Mouse (Mus musculus): ENCODE data around the gene Pex14. TPM values are rescaled to one million over a fixed set of nuclear protein-coding genes. Genes with fewer than 3 reads are reported as not detected.

Pex14 gene
- polyA plus RNA-seq, 1 experiment: 48.8 TPM

GRCm38 (mm10) chr4:148946071-148946470 lies 153.6 kb downstream of the Pex14 start:
- H3K27ac ChIP-seq (replicated peaks; ENCODE audit: low read depth, low read length): no peak overlapping the region
- no peak overlapping the region for H3K4me3 ChIP-seq (ENCODE audit: insufficient read depth, low read depth, low read length)
- H3K4me1 ChIP-seq (ENCODE audit: control insufficient read depth, insufficient read depth, insufficient read length, low read length): no peaks in the 10 kb centered on the region

- H3K4me1 ChIP-seq (ENCODE audit: control insufficient read depth, insufficient read depth, insufficient read length, low read length): peaks cover 1% of the 10 kb centered on the region; the same call in 1 of the 2 replicates
- H3K27ac ChIP-seq (replicated peaks; ENCODE audit: low read depth, low read length): no peak overlapping the region
- H3K4me3 ChIP-seq (ENCODE audit: insufficient read depth, low read depth, low read length): no peak overlapping the region
Observed at GRCm38 (mm10) chr4:148945476-148945881, 154.2 kb downstream of the Pex14 start.

- H3K4me3 ChIP-seq (ENCODE audit: insufficient read depth, low read depth, low read length): no peak overlapping the region
- peaks cover 2% of the 10 kb centered on the region; the same call in 1 of the 2 replicates for H3K4me1 ChIP-seq (ENCODE audit: control insufficient read depth, insufficient read depth, insufficient read length, low read length)
- no peak overlapping the region for H3K27ac ChIP-seq (replicated peaks; ENCODE audit: low read depth, low read length)
Observed at GRCm38 (mm10) chr4:148943099-148943498, 156.6 kb downstream of the Pex14 start.

- Histone ChIP-seq H3K27ac (replicated peaks; ENCODE audit: low read depth, low read length) (no peak overlapping the region), H3K4me3 (ENCODE audit: insufficient read depth, low read depth, low read length) (no peak overlapping the region), H3K4me1 (ENCODE audit: control insufficient read depth, insufficient read depth, insufficient read length, low read length) (peaks cover 4% of the 10 kb centered on the region; the same call in 1 of the 2 replicates)
Observed at GRCm38 (mm10) chr4:148941321-148941720, 158.4 kb downstream of the Pex14 start.

GRCm38 (mm10) chr4:148940674-148941211 lies 158.9 kb downstream of the Pex14 start:
- Histone ChIP-seq H3K4me1 (ENCODE audit: control insufficient read depth, insufficient read depth, insufficient read length, low read length) (peaks cover 7% of the 10 kb centered on the region; the same call in 1 of the 2 replicates), H3K27ac (replicated peaks; ENCODE audit: low read depth, low read length) (no peak overlapping the region), H3K4me3 (ENCODE audit: insufficient read depth, low read depth, low read length) (no peak overlapping the region)

GRCm38 (mm10) chr4:148938546-148938945 lies 161.1 kb downstream of the Pex14 start:
- Histone ChIP-seq H3K27ac (replicated peaks; ENCODE audit: low read depth, low read length) (no peak overlapping the region), H3K4me1 (ENCODE audit: control insufficient read depth, insufficient read depth, insufficient read length, low read length) (peaks cover 7% of the 10 kb centered on the region; the same call in 1 of the 2 replicates), H3K4me3 (ENCODE audit: insufficient read depth, low read depth, low read length) (no peak overlapping the region)

GRCm38 (mm10) chr4:148936727-148937126 lies 162.9 kb downstream of the Pex14 start:
- no peak overlapping the region for H3K27ac ChIP-seq (replicated peaks; ENCODE audit: low read depth, low read length)
- H3K4me1 ChIP-seq (ENCODE audit: control insufficient read depth, insufficient read depth, insufficient read length, low read length): peaks cover 7% of the 10 kb centered on the region; the same call in 1 of the 2 replicates
- H3K4me3 ChIP-seq (ENCODE audit: insufficient read depth, low read depth, low read length): no peak overlapping the region

- H3K27ac ChIP-seq (replicated peaks; ENCODE audit: low read depth, low read length): no peak overlapping the region
- H3K4me1 ChIP-seq (ENCODE audit: control insufficient read depth, insufficient read depth, insufficient read length, low read length): peaks cover 7% of the 10 kb centered on the region; the same call in 1 of the 2 replicates
- no peak overlapping the region for H3K4me3 ChIP-seq (ENCODE audit: insufficient read depth, low read depth, low read length)
Observed at GRCm38 (mm10) chr4:148936111-148936510, 163.6 kb downstream of the Pex14 start.

GRCm38 (mm10) chr4:148935211-148935610 lies 164.5 kb downstream of the Pex14 start:
- Histone ChIP-seq H3K27ac (replicated peaks; ENCODE audit: low read depth, low read length) (no peak overlapping the region), H3K4me3 (ENCODE audit: insufficient read depth, low read depth, low read length) (no peak overlapping the region), H3K4me1 (ENCODE audit: control insufficient read depth, insufficient read depth, insufficient read length, low read length) (peaks cover 5% of the 10 kb centered on the region; the same call in 1 of the 2 replicates)

GRCm38 (mm10) chr4:148933109-148933508 lies 166.6 kb downstream of the Pex14 start:
- Histone ChIP-seq H3K4me1 (ENCODE audit: control insufficient read depth, insufficient read depth, insufficient read length, low read length) (peaks cover 9% of the 10 kb centered on the region), H3K4me3 (ENCODE audit: insufficient read depth, low read depth, low read length) (no peak overlapping the region), H3K27ac (replicated peaks; ENCODE audit: low read depth, low read length) (no peak overlapping the region)

- Histone ChIP-seq H3K4me1 (ENCODE audit: control insufficient read depth, insufficient read depth, insufficient read length, low read length) (peaks cover 11% of the 10 kb centered on the region), H3K4me3 (ENCODE audit: insufficient read depth, low read depth, low read length) (no peak overlapping the region), H3K27ac (replicated peaks; ENCODE audit: low read depth, low read length) (no peak overlapping the region)
Observed at GRCm38 (mm10) chr4:148930721-148931229, 168.9 kb downstream of the Pex14 start.

- H3K27ac ChIP-seq (replicated peaks; ENCODE audit: low read depth, low read length): no peak overlapping the region
Observed at GRCm38 (mm10) chr4:148928876-148929275, 170.8 kb downstream of the Pex14 start.

GRCm38 (mm10) chr4:148928316-148928715 lies 171.4 kb downstream of the Pex14 start:
- peaks cover 18% of the 10 kb centered on the region for H3K4me1 ChIP-seq (ENCODE audit: control insufficient read depth, insufficient read depth, insufficient read length, low read length)
- H3K4me3 ChIP-seq (ENCODE audit: insufficient read depth, low read depth, low read length): no peak overlapping the region
- no peak overlapping the region for H3K27ac ChIP-seq (replicated peaks; ENCODE audit: low read depth, low read length)

More at GRCm38 (mm10) chr4:148928876-148929275, 170.8 kb downstream of the Pex14 start:
- Histone ChIP-seq H3K4me1 (ENCODE audit: control insufficient read depth, insufficient read depth, insufficient read length, low read length) (peaks cover 18% of the 10 kb centered on the region), H3K4me3 (ENCODE audit: insufficient read depth, low read depth, low read length) (no peak overlapping the region)

- Histone ChIP-seq H3K4me3 (ENCODE audit: insufficient read depth, low read depth, low read length) (no peak overlapping the region), H3K27ac (replicated peaks; ENCODE audit: low read depth, low read length) (no peak overlapping the region), H3K4me1 (ENCODE audit: control insufficient read depth, insufficient read depth, insufficient read length, low read length) (peaks cover 18% of the 10 kb centered on the region)
Observed at GRCm38 (mm10) chr4:148926459-148926858, 173.2 kb downstream of the Pex14 start.

- H3K4me3 ChIP-seq (ENCODE audit: insufficient read depth, low read depth, low read length): no peak overlapping the region
- H3K27ac ChIP-seq (replicated peaks; ENCODE audit: low read depth, low read length): no peak overlapping the region
- peaks cover 18% of the 10 kb centered on the region for H3K4me1 ChIP-seq (ENCODE audit: control insufficient read depth, insufficient read depth, insufficient read length, low read length)
Observed at GRCm38 (mm10) chr4:148925589-148926359, 173.9 kb downstream of the Pex14 start.
